Mouse (Mus musculus) adrenal gland (tissue): ENCODE data around the gene Spns2.

Experiments used
- intact Hi-C: fragments of 180-260 bp; cut with DNase I; formaldehyde crosslinking; loops from one replicate; pipeline ENCODE4 v1.15.1; 2025

The Spns2 gene

GRCm38 (mm10) chr11:72411945-72412344 is 77.8 kb downstream of the Spns2 start:
- intact Hi-C loops, result no loop called here

GRCm38 (mm10) chr11:72411093-72411921 is 78.4 kb downstream of the Spns2 start, which contains the start of gene Smtnl2:
Gene Smtnl2 (minus strand): TSS chr11:72411713.
- intact Hi-C loops, result no loop called here

- intact Hi-C loops, result no loop called here
These were observed 79.1 kb downstream of the Spns2 start for GRCm38 (mm10) chr11:72410521-72411092.

GRCm38 (mm10) chr11:72409649-72410385 is 79.9 kb downstream of the Spns2 start:
- intact Hi-C loops, result no loop called here

- intact Hi-C loops, result no loop called here
These were observed 81.1 kb downstream of the Spns2 start for GRCm38 (mm10) chr11:72408451-72409170.

- intact Hi-C loops, result no loop called here
These were observed 82.1 kb downstream of the Spns2 start for GRCm38 (mm10) chr11:72407574-72407973.

GRCm38 (mm10) chr11:72407081-72407480 is 82.6 kb downstream of the Spns2 start:
- intact Hi-C loops, result no loop called here

GRCm38 (mm10) chr11:72406079-72406675 is 83.5 kb downstream of the Spns2 start:
- intact Hi-C loops, result no loop called here

GRCm38 (mm10) chr11:72405532-72405931 is 84.2 kb downstream of the Spns2 start:
- intact Hi-C loops, result no loop called here

- intact Hi-C loops, result no loop called here
These were observed 86.7 kb downstream of the Spns2 start for GRCm38 (mm10) chr11:72402969-72403368.

- intact Hi-C loops, result no loop called here
These were observed 87.7 kb downstream of the Spns2 start for GRCm38 (mm10) chr11:72402017-72402416.
